Mouse (Mus musculus): ENCODE data around the gene Cdon. TPM values are rescaled to one million over a fixed set of nuclear protein-coding genes. Genes with fewer than 3 reads are reported as not detected.

The Cdon gene
- polyA plus RNA-seq, 1 experiment from 2014 or later, result 4.2 TPM

GRCm38 (mm10) chr9:35483949-35484348 is 63.0 kb downstream of the Cdon start:
- Histone ChIP-seq H3K4me1 (ENCODE audit: insufficient read depth, low read length) (0 out of 2 replicates have a peak, but pooled peaks cover 3% of the 10 kb centered on the region), H3K36me3 (ENCODE audit: insufficient read depth, low read length) (peaks cover 23% of the 10 kb centered on the region; the same call in 1 of the 2 replicates), H3K27me3 (ENCODE audit: insufficient read depth, low read length) (no peaks in the 10 kb centered on the region), H3K4me2 (replicated peaks; ENCODE audit: low read depth, low read length) (no peak overlapping the region), H3K9ac (replicated peaks; ENCODE audit: low read length) (no peak overlapping the region), H3K4me3 (ENCODE audit: low read length) (no peak overlapping the region), H3K27ac (ENCODE audit: low read length) (no peak overlapping the region), H3K9me3 (ENCODE audit: low read length) (no peaks in the 10 kb centered on the region)
- ATAC-seq (ENCODE audit: low FRiP score, low TSS enrichment), result no peak
- WGBS, result 88% methylated on average over 3 of the region's 3 CpGs

GRCm38 (mm10) chr9:35486616-35487015 is 65.7 kb downstream of the Cdon start:
- H3K27ac ChIP-seq (ENCODE audit: low read length), result no peak overlapping the region
- no peaks in the 10 kb centered on the region for H3K9me3 ChIP-seq (ENCODE audit: low read length)
- peaks cover 25% of the 10 kb centered on the region; the same call in 1 of the 2 replicates for H3K36me3 ChIP-seq (ENCODE audit: insufficient read depth, low read length)
- 0 out of 2 replicates have a peak, but pooled peaks cover 3% of the 10 kb centered on the region for H3K4me1 ChIP-seq (ENCODE audit: insufficient read depth, low read length)
- ATAC-seq (ENCODE audit: low FRiP score, low TSS enrichment), result no peak
- no peak overlapping the region for H3K4me3 ChIP-seq (ENCODE audit: low read length)
- H3K9ac ChIP-seq (replicated peaks; ENCODE audit: low read length), result no peak overlapping the region
- 90% methylated on average over 13 of the region's 13 CpGs for WGBS
- H3K4me2 ChIP-seq (replicated peaks; ENCODE audit: low read depth, low read length), result no peak overlapping the region
- H3K27me3 ChIP-seq (ENCODE audit: insufficient read depth, low read length), result no peaks in the 10 kb centered on the region

GRCm38 (mm10) chr9:35488496-35488895 is 67.6 kb downstream of the Cdon start:
- ATAC-seq (ENCODE audit: low FRiP score, low TSS enrichment), result no peak
- no peaks in the 10 kb centered on the region for H3K9me3 ChIP-seq (ENCODE audit: low read length)
- peaks cover 22% of the 10 kb centered on the region; the same call in 1 of the 2 replicates for H3K36me3 ChIP-seq (ENCODE audit: insufficient read depth, low read length)
- H3K4me3 ChIP-seq (ENCODE audit: low read length), result no peak overlapping the region
- WGBS, result 75% methylated on average over 4 of the region's 4 CpGs
- no peak overlapping the region for H3K4me2 ChIP-seq (replicated peaks; ENCODE audit: low read depth, low read length)
- no peaks in the 10 kb centered on the region for H3K27me3 ChIP-seq (ENCODE audit: insufficient read depth, low read length)
- H3K4me1 ChIP-seq (ENCODE audit: insufficient read depth, low read length), result peaks cover 4% of the 10 kb centered on the region; the same call in 1 of the 2 replicates
- no peak overlapping the region for H3K27ac ChIP-seq (ENCODE audit: low read length)
- H3K9ac ChIP-seq (replicated peaks; ENCODE audit: low read length), result no peak overlapping the region

- no peaks in the 10 kb centered on the region for H3K9me3 ChIP-seq (ENCODE audit: low read length)
- H3K4me2 ChIP-seq (replicated peaks; ENCODE audit: low read depth, low read length), result no peak overlapping the region
- peaks cover 22% of the 10 kb centered on the region; the same call in 1 of the 2 replicates for H3K36me3 ChIP-seq (ENCODE audit: insufficient read depth, low read length)
- 67% methylated on average over 11 of the region's 11 CpGs for WGBS
- H3K27me3 ChIP-seq (ENCODE audit: insufficient read depth, low read length), result no peaks in the 10 kb centered on the region
- no peak overlapping the region for H3K9ac ChIP-seq (replicated peaks; ENCODE audit: low read length)
- no peak overlapping the region for H3K4me3 ChIP-seq (ENCODE audit: low read length)
- H3K4me1 ChIP-seq (ENCODE audit: insufficient read depth, low read length), result peaks cover 19% of the 10 kb centered on the region
- no peak for ATAC-seq (ENCODE audit: low FRiP score, low TSS enrichment)
- H3K27ac ChIP-seq (ENCODE audit: low read length), result no peak overlapping the region
Observed at GRCm38 (mm10) chr9:35491109-35491866, 70.4 kb downstream of the Cdon start.

- Histone ChIP-seq H3K4me1 (ENCODE audit: insufficient read depth, low read length) (peaks cover 19% of the 10 kb centered on the region), H3K36me3 (ENCODE audit: insufficient read depth, low read length) (peaks cover 11% of the 10 kb centered on the region; the same call in 1 of the 2 replicates), H3K4me2 (replicated peaks; ENCODE audit: low read depth, low read length) (no peak overlapping the region), H3K27me3 (ENCODE audit: insufficient read depth, low read length) (no peaks in the 10 kb centered on the region), H3K27ac (ENCODE audit: low read length) (no peak overlapping the region), H3K9ac (replicated peaks; ENCODE audit: low read length) (no peak overlapping the region), H3K4me3 (ENCODE audit: low read length) (no peak overlapping the region), H3K9me3 (ENCODE audit: low read length) (no peaks in the 10 kb centered on the region)
- peak; percentile 67; the same call in 1 of the 2 replicates for ATAC-seq (ENCODE audit: low FRiP score, low TSS enrichment)
- 38% methylated on average over 7 of the region's 7 CpGs for WGBS
Observed at GRCm38 (mm10) chr9:35493033-35493732, 72.3 kb downstream of the Cdon start.

- H3K36me3 ChIP-seq (ENCODE audit: insufficient read depth, low read length), result peaks cover 6% of the 10 kb centered on the region; the same call in 1 of the 2 replicates
- H3K9me3 ChIP-seq (ENCODE audit: low read length), result no peaks in the 10 kb centered on the region
- 29% methylated on average over 4 of the region's 4 CpGs for WGBS
- ATAC-seq (ENCODE audit: low FRiP score, low TSS enrichment), result no peak
- no peak overlapping the region for H3K4me3 ChIP-seq (ENCODE audit: low read length)
- 0 out of 2 replicates have a peak overlapping the region, but pooled peaks have one; percentile 3 for H3K27ac ChIP-seq (ENCODE audit: low read length)
- H3K4me2 ChIP-seq (replicated peaks; ENCODE audit: low read depth, low read length), result no peak overlapping the region
- no peaks in the 10 kb centered on the region for H3K27me3 ChIP-seq (ENCODE audit: insufficient read depth, low read length)
- no peak overlapping the region for H3K9ac ChIP-seq (replicated peaks; ENCODE audit: low read length)
- H3K4me1 ChIP-seq (ENCODE audit: insufficient read depth, low read length), result peaks cover 19% of the 10 kb centered on the region
Observed at GRCm38 (mm10) chr9:35493733-35494092, 72.8 kb downstream of the Cdon start.

GRCm38 (mm10) chr9:35494937-35495336 is 74.0 kb downstream of the Cdon start:
- Histone ChIP-seq H3K27ac (ENCODE audit: low read length) (no peak overlapping the region), H3K27me3 (ENCODE audit: insufficient read depth, low read length) (no peaks in the 10 kb centered on the region), H3K9ac (replicated peaks; ENCODE audit: low read length) (no peak overlapping the region), H3K4me1 (ENCODE audit: insufficient read depth, low read length) (peaks cover 19% of the 10 kb centered on the region), H3K36me3 (ENCODE audit: insufficient read depth, low read length) (no peaks in the 10 kb centered on the region), H3K9me3 (ENCODE audit: low read length) (no peaks in the 10 kb centered on the region), H3K4me3 (ENCODE audit: low read length) (no peak overlapping the region), H3K4me2 (replicated peaks; ENCODE audit: low read depth, low read length) (no peak overlapping the region)
- ATAC-seq (ENCODE audit: low FRiP score, low TSS enrichment), result 0 out of 2 replicates have a peak, but pooled peaks have one; percentile 42
- 23% methylated on average over 4 of the region's 4 CpGs for WGBS

- no peak for ATAC-seq (ENCODE audit: low FRiP score, low TSS enrichment)
- H3K27ac ChIP-seq (ENCODE audit: low read length), result no peak overlapping the region
- no peaks in the 10 kb centered on the region for H3K27me3 ChIP-seq (ENCODE audit: insufficient read depth, low read length)
- H3K4me2 ChIP-seq (replicated peaks; ENCODE audit: low read depth, low read length), result no peak overlapping the region
- no peaks in the 10 kb centered on the region for H3K36me3 ChIP-seq (ENCODE audit: insufficient read depth, low read length)
- H3K4me3 ChIP-seq (ENCODE audit: low read length), result no peak overlapping the region
- H3K4me1 ChIP-seq (ENCODE audit: insufficient read depth, low read length), result peaks cover 19% of the 10 kb centered on the region
- H3K9me3 ChIP-seq (ENCODE audit: low read length), result no peaks in the 10 kb centered on the region
- WGBS, result 45% methylated on average over 3 of the region's 3 CpGs
- H3K9ac ChIP-seq (replicated peaks; ENCODE audit: low read length), result no peak overlapping the region
Observed at GRCm38 (mm10) chr9:35495471-35495870, 74.5 kb downstream of the Cdon start.

- WGBS, result 84% methylated on average over 6 of the region's 6 CpGs
- no peak overlapping the region for H3K4me3 ChIP-seq (ENCODE audit: low read length)
- H3K27ac ChIP-seq (ENCODE audit: low read length), result no peak overlapping the region
- ATAC-seq (ENCODE audit: low FRiP score, low TSS enrichment), result no peak
- H3K9me3 ChIP-seq (ENCODE audit: low read length), result no peaks in the 10 kb centered on the region
- H3K36me3 ChIP-seq (ENCODE audit: insufficient read depth, low read length), result peaks cover 8% of the 10 kb centered on the region; the same call in 1 of the 2 replicates
- H3K4me1 ChIP-seq (ENCODE audit: insufficient read depth, low read length), result peaks cover 4% of the 10 kb centered on the region
- no peaks in the 10 kb centered on the region for H3K27me3 ChIP-seq (ENCODE audit: insufficient read depth, low read length)
- no peak overlapping the region for H3K9ac ChIP-seq (replicated peaks; ENCODE audit: low read length)
- no peak overlapping the region for H3K4me2 ChIP-seq (replicated peaks; ENCODE audit: low read depth, low read length)
Observed at GRCm38 (mm10) chr9:35499946-35500345, 79.0 kb downstream of the Cdon start.
